Mouse (Mus musculus) neural tube, embryonic 11.5 days (tissue): ENCODE measurements at regions not wholly inside any gene's neighbourhood (a gene's known extent, or its start where the extent isn't known, plus 50 kb on each side); places are given as distances from the start of the nearest gene placed in this dataset.

Source experiments
- ATAC-seq: fragments of 200-750 bp; cut with Nextera tagmentation; 2 replicates; pipeline ENCODE4 v1.8.0; 2017; ENCODE audit warnings: moderate number of reproducible peaks, mild to moderate bottlenecking, moderate TSS enrichment, moderate library complexity; ENCODE audit not compliant: insufficient read depth, low FRiP score, low TSS enrichment
- DNase-seq: peaks from one replicate; pipeline ENCODE4 v3.0.0-alpha.2; 2015; ENCODE audit warnings: low spot score
- H3K27ac ChIP-seq: fragments of 300-500 bp; sonication (generic); 2 replicates; pipeline ENCODE4 v1.5.1; 2014; ENCODE audit warnings: low read depth, mild to moderate bottlenecking, low read length
- H3K27me3 ChIP-seq: fragments of 300-500 bp; sonication (generic); 2 replicates; pipeline ENCODE4 v1.6.1; 2014; ENCODE audit warnings: mild to moderate bottlenecking, low read length, mixed read lengths; ENCODE audit not compliant: control insufficient read depth, insufficient read depth
- H3K36me3 ChIP-seq: fragments of 300-500 bp; sonication (generic); 2 replicates; pipeline ENCODE4 v1.6.1; 2014; ENCODE audit warnings: mild to moderate bottlenecking, low read length, moderate library complexity, mixed read lengths; ENCODE audit not compliant: control insufficient read depth, insufficient read depth
- H3K4me1 ChIP-seq: fragments of 300-500 bp; sonication (generic); 2 replicates; pipeline ENCODE4 v1.6.1; 2014; ENCODE audit warnings: low read length, mixed read lengths; ENCODE audit not compliant: control insufficient read depth, insufficient read depth
- H3K4me2 ChIP-seq: fragments of 300-500 bp; sonication (generic); 2 replicates; pipeline ENCODE4 v1.6.1; 2014; ENCODE audit warnings: low read depth, mild to moderate bottlenecking, moderate library complexity
- H3K4me3 ChIP-seq: fragments of 300-500 bp; sonication (generic); 2 replicates; pipeline ENCODE4 v1.5.1; 2014; ENCODE audit warnings: low read depth, low read length
- H3K9ac ChIP-seq: fragments of 300-500 bp; sonication (generic); 2 replicates; pipeline ENCODE4 v1.6.1; 2014; ENCODE audit warnings: mild to moderate bottlenecking, low read length
- H3K9me3 ChIP-seq: fragments of 300-500 bp; sonication (generic); 2 replicates; pipeline ENCODE4 v1.6.1; 2016; ENCODE audit warnings: low read length; ENCODE audit not compliant: control insufficient read depth
- WGBS: fragments of 180-500 bp; shearing (Covaris S2); extraction: QIAGEN DNeasy Blood & Tissue Kit; methylation state at CpG from one replicate; pipeline ENCODE4 v1.1.7; 2014; 5-methylcytosine and 5-hydroxymethylcytosine counted together

DNA sequence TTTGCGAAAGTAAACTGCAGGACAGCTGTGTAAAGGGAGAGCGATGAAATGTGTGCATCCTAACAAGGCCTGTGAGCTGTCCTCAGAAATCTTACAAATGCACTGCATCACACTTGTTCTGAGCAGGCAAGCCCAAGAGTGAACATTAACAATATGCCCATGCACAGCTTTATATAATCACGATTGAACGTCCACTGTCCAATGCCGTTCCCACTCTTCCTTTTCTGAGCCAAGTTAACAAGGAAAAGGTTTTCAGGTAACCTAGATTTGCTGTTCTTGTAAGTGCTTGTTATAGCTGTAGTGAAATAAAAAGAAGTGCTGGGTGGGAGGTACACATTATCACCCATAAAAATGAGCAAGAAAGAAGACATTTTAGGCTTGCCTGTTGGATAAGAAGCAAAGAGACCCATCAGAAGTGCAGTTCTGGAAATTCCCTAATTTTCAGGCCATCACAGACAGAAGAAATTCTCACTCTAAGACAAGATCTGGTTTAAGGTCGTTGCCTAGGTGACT is 243.3 kb upstream of the Tenm2 start:
- no peak overlapping the region for H3K4me3 ChIP-seq
- no peaks in the 10 kb centered on the region for H3K27me3 ChIP-seq
- no peaks in the 10 kb centered on the region for H3K9me3 ChIP-seq
- ATAC-seq (no peak), DNase-seq (no peak)
- H3K27ac ChIP-seq, result no peak overlapping the region
- WGBS, result 91% methylated on average over 6 of the region's 6 CpGs
- no peaks in the 10 kb centered on the region for H3K4me1 ChIP-seq
- H3K9ac ChIP-seq, result no peak overlapping the region
- H3K36me3 ChIP-seq, result no peaks in the 10 kb centered on the region
- H3K4me2 ChIP-seq, result no peak overlapping the region

DNA sequence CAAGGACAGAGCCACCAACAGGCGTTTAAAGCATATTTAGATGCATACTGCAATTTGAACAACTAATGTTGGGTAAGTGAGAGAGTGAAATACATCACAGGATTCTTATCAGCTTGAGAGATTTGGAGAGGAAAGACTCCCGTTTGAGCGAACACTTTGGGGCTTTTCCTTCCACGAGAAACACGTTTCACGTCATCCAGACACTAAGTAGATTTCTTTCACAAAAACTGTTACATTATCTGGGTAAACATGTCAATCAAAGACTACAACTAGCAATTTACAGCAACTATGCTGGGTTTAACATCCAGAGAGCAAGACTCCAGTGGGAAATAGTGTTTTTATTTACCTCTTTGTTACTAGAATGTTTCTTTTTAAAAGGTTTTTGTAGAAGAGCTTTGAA is 238.3 kb upstream of the Tenm2 start:
- 96% methylated on average over 6 of the region's 6 CpGs for WGBS
- H3K27ac ChIP-seq, result no peak overlapping the region
- no peak for DNase-seq

DNA sequence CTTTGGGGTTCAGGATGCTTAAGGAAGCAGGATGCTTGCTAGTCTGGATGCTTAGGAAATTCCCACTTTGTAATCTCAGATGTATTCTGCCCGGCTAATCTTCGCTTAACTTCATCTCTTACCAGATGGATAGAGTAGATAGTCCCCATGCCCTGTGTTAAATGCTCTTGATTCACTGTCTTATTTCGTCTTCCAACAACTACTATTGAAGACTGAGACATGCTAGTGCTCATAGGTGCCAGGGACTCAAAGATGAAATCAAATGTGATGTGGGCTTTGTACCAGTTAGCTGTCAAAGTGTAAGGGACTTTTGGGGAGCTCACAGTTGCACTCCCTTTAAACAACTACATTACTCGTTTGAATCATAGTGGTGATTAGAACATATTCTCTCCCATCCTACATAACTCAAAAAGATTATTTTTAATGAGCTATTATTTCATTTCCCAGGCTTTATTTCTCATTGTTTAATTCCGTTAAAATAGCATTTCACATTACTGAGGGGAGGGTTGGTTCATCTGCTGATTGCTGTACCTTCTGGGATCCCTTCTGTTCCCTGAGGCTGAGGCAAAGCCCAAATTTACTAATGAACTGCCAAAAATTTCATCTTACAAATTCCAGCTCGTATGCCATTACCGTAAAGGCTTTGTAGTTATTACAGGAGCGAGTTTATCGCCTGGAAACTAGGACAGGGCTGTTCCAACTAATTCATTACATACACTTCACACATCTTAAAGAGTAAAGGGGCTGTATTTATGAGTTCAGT is 228.1 kb upstream of the Tenm2 start:
- Histone ChIP-seq H3K9me3 (no peaks in the 10 kb centered on the region), H3K4me3 (no peak overlapping the region), H3K9ac (no peak overlapping the region), H3K27me3 (no peaks in the 10 kb centered on the region), H3K27ac (no peak overlapping the region), H3K4me2 (no peak overlapping the region), H3K4me1 (no peaks in the 10 kb centered on the region), H3K36me3 (no peaks in the 10 kb centered on the region)
- 88% methylated on average over 9 of the region's 9 CpGs for WGBS
- DNase-seq, result no peak
- no peak for ATAC-seq

More for the DNA sequence above, 238.3 kb upstream of the Tenm2 start:
- Histone ChIP-seq H3K9me3 (no peaks in the 10 kb centered on the region), H3K4me3 (no peak overlapping the region), H3K9ac (no peak overlapping the region), H3K4me1 (no peaks in the 10 kb centered on the region), H3K36me3 (no peaks in the 10 kb centered on the region), H3K27me3 (no peaks in the 10 kb centered on the region), H3K4me2 (no peak overlapping the region)
- ATAC-seq, result no peak

DNA sequence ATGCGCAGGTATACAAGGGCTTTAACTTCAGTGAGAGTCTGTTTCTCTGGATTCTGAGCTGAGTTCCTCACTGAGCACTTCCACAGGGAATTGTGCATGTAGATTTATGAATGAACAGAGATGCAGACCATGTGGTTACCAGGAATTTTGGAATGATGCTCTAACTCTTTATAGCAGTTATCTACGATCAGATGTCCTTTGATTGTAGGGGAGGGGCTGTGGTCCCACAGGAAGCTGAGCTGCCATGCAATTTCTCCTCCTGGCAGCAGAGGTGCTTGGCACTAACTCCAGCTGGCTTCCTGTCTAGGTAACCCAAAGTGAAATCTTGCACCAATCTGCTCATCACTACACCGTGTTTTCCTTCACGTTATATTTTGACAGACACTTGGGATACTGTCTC is 226.6 kb upstream of the Tenm2 start:
- no peak overlapping the region for H3K27ac ChIP-seq
- no peak for DNase-seq
- no peak for ATAC-seq
- no peaks in the 10 kb centered on the region for H3K4me1 ChIP-seq
- WGBS, result 81% methylated on average over 4 of the region's 4 CpGs
- no peak overlapping the region for H3K4me2 ChIP-seq
- no peaks in the 10 kb centered on the region for H3K36me3 ChIP-seq
- H3K9me3 ChIP-seq, result no peaks in the 10 kb centered on the region
- no peak overlapping the region for H3K4me3 ChIP-seq
- no peak overlapping the region for H3K9ac ChIP-seq
- H3K27me3 ChIP-seq, result no peaks in the 10 kb centered on the region

DNA sequence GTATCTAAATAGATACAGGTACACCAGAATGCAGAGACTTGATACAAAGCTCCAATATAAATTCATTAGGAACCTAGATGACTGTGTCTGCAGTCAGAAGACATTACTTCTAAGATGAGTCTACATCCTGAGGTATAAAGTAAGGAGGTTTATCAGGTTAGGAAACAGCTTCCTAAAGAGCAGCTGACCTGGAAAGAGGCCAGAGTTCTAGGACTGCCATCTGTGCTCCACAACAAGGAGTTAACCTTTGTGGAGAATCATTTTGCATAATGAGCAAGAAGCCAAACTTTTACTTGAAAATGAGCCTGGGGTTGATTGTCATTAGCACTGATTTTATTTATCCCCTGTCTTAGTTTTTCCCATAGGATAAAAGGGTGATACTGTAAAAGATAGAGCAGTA is 211.6 kb upstream of the Tenm2 start:
- Histone ChIP-seq H3K9me3 (no peaks in the 10 kb centered on the region), H3K4me2 (no peak overlapping the region), H3K36me3 (no peaks in the 10 kb centered on the region), H3K27me3 (no peaks in the 10 kb centered on the region), H3K4me3 (no peak overlapping the region), H3K27ac (no peak overlapping the region), H3K9ac (no peak overlapping the region), H3K4me1 (no peaks in the 10 kb centered on the region)
- DNase-seq (no peak), ATAC-seq (no peak)

DNA sequence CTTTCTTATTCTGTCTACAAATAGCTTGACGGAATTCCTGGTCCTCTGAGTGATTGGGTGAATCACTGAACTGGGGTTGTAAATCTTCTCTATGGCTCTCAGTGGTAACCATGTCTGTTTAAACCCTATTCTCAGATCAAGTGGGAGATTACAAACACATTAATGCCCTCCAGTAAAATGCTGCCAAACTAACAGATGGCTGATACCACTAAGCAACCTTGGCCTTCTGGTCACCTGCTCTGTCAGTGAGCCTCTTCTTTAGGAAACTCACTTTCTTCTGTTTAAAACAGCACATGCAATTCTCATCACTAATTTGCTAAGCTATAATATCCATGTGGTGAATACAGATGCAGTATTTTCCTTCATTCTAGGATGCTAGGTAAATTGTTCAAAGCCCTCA is 210.9 kb upstream of the Tenm2 start:
- H3K36me3 ChIP-seq, result no peaks in the 10 kb centered on the region
- no peak for DNase-seq
- no peak overlapping the region for H3K9ac ChIP-seq
- H3K27me3 ChIP-seq, result no peaks in the 10 kb centered on the region
- H3K9me3 ChIP-seq, result no peaks in the 10 kb centered on the region
- ATAC-seq, result no peak
- 58% methylated on average over 1 of the region's 1 CpGs for WGBS
- H3K4me2 ChIP-seq, result no peak overlapping the region
- H3K4me1 ChIP-seq, result no peaks in the 10 kb centered on the region
- no peak overlapping the region for H3K27ac ChIP-seq
- no peak overlapping the region for H3K4me3 ChIP-seq

DNA sequence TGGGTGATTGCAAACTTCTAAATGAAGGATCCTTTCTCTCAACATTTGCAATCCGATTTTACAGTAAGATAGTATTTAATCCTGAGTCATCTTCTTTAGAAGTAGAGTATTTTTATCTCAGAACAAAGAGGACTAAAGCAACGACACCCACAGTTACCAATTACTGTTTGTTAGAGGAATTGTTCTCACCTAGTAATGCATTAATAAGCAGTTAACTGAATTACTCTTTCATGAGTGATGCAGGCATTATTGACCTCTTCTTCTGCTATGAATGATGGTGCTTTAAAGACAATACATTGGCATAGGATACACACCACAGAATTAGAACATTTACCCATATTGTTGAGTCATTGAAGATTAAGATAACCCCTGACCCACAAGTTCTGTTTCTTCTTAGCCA is 207.0 kb upstream of the Tenm2 start:
- no peak overlapping the region for H3K4me2 ChIP-seq
- no peak for DNase-seq
- H3K9me3 ChIP-seq, result no peaks in the 10 kb centered on the region
- ATAC-seq, result no peak
- WGBS, result 72% methylated on average over 2 of the region's 2 CpGs
- H3K4me1 ChIP-seq, result no peaks in the 10 kb centered on the region
- H3K36me3 ChIP-seq, result no peaks in the 10 kb centered on the region
- no peaks in the 10 kb centered on the region for H3K27me3 ChIP-seq
- H3K4me3 ChIP-seq, result no peak overlapping the region
- H3K9ac ChIP-seq, result no peak overlapping the region
- H3K27ac ChIP-seq, result no peak overlapping the region

DNA sequence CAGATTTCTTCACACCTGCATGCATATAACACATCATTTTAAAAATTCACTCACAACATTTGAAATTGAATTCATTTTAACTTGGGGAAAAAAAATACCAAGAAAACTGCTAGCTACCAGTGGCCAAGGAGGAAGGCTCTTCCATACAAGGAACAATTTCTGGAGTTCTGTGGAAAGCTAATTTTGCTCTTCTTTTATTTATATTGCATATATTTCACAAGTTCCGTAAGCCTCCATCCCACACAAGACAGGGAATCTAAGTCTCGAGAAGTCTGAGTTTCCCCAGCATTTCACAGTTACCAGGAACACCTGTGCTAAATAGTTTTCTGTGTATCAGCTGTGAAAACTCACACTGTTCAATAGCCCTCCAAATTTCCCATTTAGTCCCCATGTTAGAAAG is 198.8 kb upstream of the Tenm2 start:
- H3K4me2 ChIP-seq, result no peak overlapping the region
- H3K9me3 ChIP-seq, result no peaks in the 10 kb centered on the region
- H3K27me3 ChIP-seq, result no peaks in the 10 kb centered on the region
- no peaks in the 10 kb centered on the region for H3K36me3 ChIP-seq
- 57% methylated on average over 2 of the region's 2 CpGs for WGBS
- no peak overlapping the region for H3K27ac ChIP-seq
- no peak overlapping the region for H3K4me3 ChIP-seq
- no peak overlapping the region for H3K9ac ChIP-seq
- ATAC-seq (no peak), DNase-seq (no peak)
- peaks cover 4% of the 10 kb centered on the region; the same call in 1 of the 2 replicates for H3K4me1 ChIP-seq

DNA sequence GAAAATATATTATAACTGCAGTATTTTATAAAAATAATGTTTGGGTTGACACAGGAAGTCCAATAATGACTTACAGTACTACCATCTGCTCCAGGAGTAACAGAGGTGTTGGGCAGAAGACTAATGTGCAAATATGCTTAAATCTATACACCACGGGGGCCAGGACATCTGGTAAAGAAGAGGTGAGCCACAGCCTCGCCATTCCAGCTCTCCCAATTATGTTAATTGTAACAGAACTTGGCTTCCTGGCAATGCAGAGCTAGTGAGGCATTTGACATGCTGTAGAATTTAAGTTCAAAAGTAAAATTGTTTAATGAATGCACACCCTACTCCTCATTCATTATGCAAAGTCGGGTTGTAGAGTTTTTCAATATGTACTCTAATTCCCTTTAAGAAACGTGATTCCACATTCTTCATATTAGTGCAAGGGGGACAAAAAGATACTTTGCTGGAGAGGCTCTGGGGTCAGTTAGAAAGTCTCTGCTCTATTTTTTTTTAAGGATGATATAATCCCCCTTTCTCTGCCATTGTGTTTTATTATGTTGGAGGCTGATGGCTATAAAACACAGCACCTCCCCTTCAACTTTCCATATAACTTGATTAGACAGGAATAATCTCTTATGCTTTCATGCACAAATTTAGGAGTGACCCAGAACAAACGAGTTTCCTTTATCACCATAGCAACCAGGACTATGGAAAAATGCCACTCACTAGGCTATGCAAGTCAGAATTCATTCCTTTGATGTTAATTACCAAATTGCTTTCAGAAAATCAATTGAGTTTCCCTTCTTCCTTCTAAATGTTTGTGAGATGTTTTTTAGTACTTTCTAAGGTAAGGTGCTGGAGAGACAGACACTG is 188.8 kb upstream of the Tenm2 start:
- no peak for DNase-seq
- WGBS, result 47% methylated on average over 5 of the region's 5 CpGs
- H3K4me1 ChIP-seq, result no peaks in the 10 kb centered on the region

More for the DNA sequence above, 188.8 kb upstream of the Tenm2 start:
- Histone ChIP-seq H3K4me2 (no peak overlapping the region), H3K27ac (no peak overlapping the region), H3K9me3 (no peaks in the 10 kb centered on the region), H3K4me3 (no peak overlapping the region), H3K9ac (no peak overlapping the region), H3K27me3 (no peaks in the 10 kb centered on the region), H3K36me3 (no peaks in the 10 kb centered on the region)
- ATAC-seq, result no peak
